Mouse (Mus musculus) cerebellum, adult 2 months (tissue): Measurements from ENCODE around the gene Dennd1c. TPM values are rescaled to one million over a fixed set of nuclear protein-coding genes. Genes with fewer than 3 reads are reported as not detected.

Source experiments
- DNase-seq, 2 experiments: peaks; one replicate each; pipeline ENCODE4 v3.0.0; 2021
- H3K27ac ChIP-seq: fragments of 200-500 bp; 2 replicates; pipeline ENCODE4 v1.5.1; 2012; ENCODE audit warnings: low read length, control low read depth, inconsistent platforms; ENCODE audit not compliant: insufficient read depth
- H3K27me3 ChIP-seq: fragments of 200-500 bp; 2 replicates; pipeline ENCODE4 v1.6.1; 2012; ENCODE audit warnings: inconsistent platforms, mild to moderate bottlenecking, low read length, moderate library complexity; ENCODE audit not compliant: control insufficient read depth, insufficient read depth
- H3K4me1 ChIP-seq: fragments of 200-500 bp; 2 replicates; pipeline ENCODE4 v1.6.1; 2011; ENCODE audit warnings: low read length; ENCODE audit not compliant: control insufficient read depth, insufficient read depth
- H3K4me3 ChIP-seq: fragments of 200-500 bp; replicated peaks from 2 replicates; pipeline ENCODE3; 2011; ENCODE audit warnings: mild to moderate bottlenecking, low read depth, low read length, control low read depth; ENCODE audit not compliant: insufficient read depth
- CTCF ChIP-seq: fragments of 200-500 bp; IDR thresholded peaks from 2 replicates; pipeline ENCODE4 v1.5.1; 2011; ENCODE audit warnings: low read depth, mild to moderate bottlenecking, control low read depth, low read length, moderate library complexity, borderline replicate concordance; ENCODE audit not compliant: insufficient read depth
- POLR2A ChIP-seq: fragments of 200-500 bp; IDR thresholded peaks from 2 replicates; pipeline ENCODE4 v1.6.1; 2011; ENCODE audit warnings: low read length, control low read depth, borderline replicate concordance; ENCODE audit not compliant: insufficient read depth
- WGBS: fragments of 180-500 bp; shearing (Covaris S2); methylation state at CpG from one replicate; pipeline ENCODE4 v1.1.7; 2018; 5-methylcytosine and 5-hydroxymethylcytosine counted together
- polyA plus RNA-seq: library from polyadenylated mRNA; depleted of rRNA; stranded (reverse); fragments of >200 nt; gene quantifications from 2 replicates; pipeline ENCODE4 v1.2.3, GENCODE M21; 2012

Dennd1c gene
- polyA plus RNA-seq, 1 experiment, result 1.1 TPM

DNA sequence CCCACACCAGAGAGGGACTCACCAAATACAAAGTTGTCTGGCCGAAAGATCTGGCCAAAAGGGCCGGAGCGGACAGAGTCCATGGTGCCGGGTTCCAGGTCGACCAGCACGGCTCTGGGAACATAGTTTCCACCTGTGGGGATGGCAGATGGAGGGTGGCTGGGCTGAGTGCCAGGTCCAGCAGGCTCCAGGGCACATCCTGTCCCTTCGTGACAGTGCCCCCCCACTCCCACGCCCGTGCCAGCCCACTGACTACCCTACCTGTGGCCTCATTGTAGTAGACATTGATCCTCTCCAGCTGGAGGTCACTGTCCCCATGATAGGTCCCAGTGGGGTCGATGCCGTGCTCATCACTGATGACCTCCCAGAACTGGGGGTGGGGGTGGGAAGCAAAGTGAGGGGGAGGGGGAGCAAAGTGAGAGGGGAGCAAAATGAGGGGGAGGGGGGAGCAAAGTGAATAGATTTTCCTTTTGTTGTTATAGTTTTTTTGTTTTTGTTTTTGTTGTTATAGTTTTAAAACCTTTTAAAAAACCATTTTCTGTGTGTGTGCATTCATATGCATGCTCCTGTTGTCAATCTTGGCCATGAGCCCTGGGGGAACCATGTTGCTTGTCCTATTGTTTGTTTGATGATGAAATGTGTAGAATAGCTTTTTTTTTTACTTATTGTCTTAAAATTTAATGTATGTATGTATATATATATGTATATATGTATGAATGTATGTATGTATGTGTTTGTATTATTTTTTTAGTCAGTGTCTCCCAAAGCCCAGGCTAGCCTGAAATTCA is 7.8 kb upstream of the Dennd1c start:
- no peak for TF ChIP-seq CTCF
- no peak for TF ChIP-seq POLR2A
- peak; percentile 99 for DNase-seq
- H3K27ac ChIP-seq, result peak overlapping the region; percentile 99

GRCm38 (mm10) chr17:57082481-57082880 is 4.2 kb upstream of the Dennd1c start:
- Histone ChIP-seq H3K27me3 (no peaks in the 10 kb centered on the region), H3K4me1 (peaks cover 36% of the 10 kb centered on the region), H3K4me3 (peak overlapping the region; percentile 6), H3K27ac (peak overlapping the region; percentile 14; the same call in 1 of the 2 replicates)
- WGBS, result 5% methylated on average over 5 of the region's 5 CpGs
- DNase-seq, result peak; percentile 76 to 89
- TF ChIP-seq POLR2A (peak; percentile 33; the same call in 1 of the 2 replicates), CTCF (no peak)

More for the DNA sequence above, 7.8 kb upstream of the Dennd1c start:
- H3K4me3 ChIP-seq, result peak overlapping the region; percentile 98
- H3K4me1 ChIP-seq, result peaks cover 23% of the 10 kb centered on the region
- WGBS, result 5% methylated on average over 11 of the region's 11 CpGs
- H3K27me3 ChIP-seq, result no peaks in the 10 kb centered on the region

GRCm38 (mm10) chr17:57081234-57081842 is 3.0 kb upstream of the Dennd1c start:
- Histone ChIP-seq H3K27ac (peak overlapping the region; percentile 31; the same call in 1 of the 2 replicates), H3K4me3 (no peak overlapping the region), H3K4me1 (peaks cover 36% of the 10 kb centered on the region), H3K27me3 (no peaks in the 10 kb centered on the region)
- WGBS, result 71% methylated on average over 31 of the region's 31 CpGs
- TF ChIP-seq CTCF (no peak), POLR2A (0 out of 2 replicates have a peak, but pooled peaks have one; percentile 13)
- DNase-seq, result peak in 1 of 2 experiments; percentile 52

DNA sequence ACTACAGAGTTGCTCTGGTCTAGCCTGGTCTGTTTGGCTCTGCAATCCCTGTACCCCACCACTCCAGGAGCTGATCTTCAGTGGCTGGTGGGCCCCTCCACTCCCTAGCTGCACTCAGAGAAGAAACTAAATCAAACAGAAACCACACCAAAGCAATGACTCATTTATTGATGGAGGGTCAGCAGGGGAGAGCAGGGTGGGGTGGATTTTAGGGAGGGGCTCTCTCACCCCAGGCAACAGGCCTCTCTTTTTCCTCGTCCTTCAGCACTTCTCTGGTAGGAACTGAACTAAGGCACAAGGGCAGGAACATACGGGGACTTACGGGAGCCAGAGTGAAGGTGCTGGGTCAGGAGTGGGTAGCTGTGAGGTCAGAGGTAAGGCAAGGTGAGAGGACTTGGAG is 1.6 kb upstream of the Dennd1c start:
- TF ChIP-seq CTCF, result no peak
- no peak for TF ChIP-seq POLR2A
- H3K27ac ChIP-seq, result no peak overlapping the region
- DNase-seq, result no peak
- no peak overlapping the region for H3K4me3 ChIP-seq
- H3K27me3 ChIP-seq, result no peaks in the 10 kb centered on the region
- H3K4me1 ChIP-seq, result peaks cover 34% of the 10 kb centered on the region
- WGBS, result 73% methylated on average over 3 of the region's 3 CpGs

GRCm38 (mm10) chr17:57076916-57077315 is 1.4 kb downstream of the Dennd1c start:
- Histone ChIP-seq H3K4me3 (no peak overlapping the region), H3K27me3 (no peaks in the 10 kb centered on the region), H3K27ac (no peak overlapping the region), H3K4me1 (peaks cover 23% of the 10 kb centered on the region)
- DNase-seq, result no peak
- TF ChIP-seq CTCF, result no peak
- no peak for TF ChIP-seq POLR2A
- 78% methylated on average over 3 of the region's 3 CpGs for WGBS

DNA sequence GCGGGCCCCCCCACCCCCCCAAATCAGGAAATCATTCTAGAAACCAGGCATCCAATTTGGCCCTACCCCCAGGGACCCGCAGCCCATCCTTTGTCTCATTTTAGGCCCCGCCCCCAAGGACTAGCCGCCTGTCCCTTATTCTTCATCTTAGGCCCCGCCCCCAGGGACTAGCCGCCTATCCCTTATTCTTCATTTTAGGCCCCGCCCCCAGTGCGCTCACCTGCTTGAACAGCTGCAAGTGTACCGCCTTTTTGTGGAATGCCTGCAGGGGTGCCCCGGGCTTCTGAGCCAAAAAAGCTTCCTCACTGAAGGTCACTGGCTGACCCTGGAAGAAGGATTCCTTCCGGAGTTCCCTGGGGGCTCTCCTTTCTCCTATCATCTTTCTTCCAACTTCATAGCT is 7.6 kb downstream of the Dennd1c start:
- 15% methylated on average over 11 of the region's 11 CpGs for WGBS
- DNase-seq, result no peak
- H3K4me3 ChIP-seq, result no peak overlapping the region
- no peaks in the 10 kb centered on the region for H3K27me3 ChIP-seq
- H3K27ac ChIP-seq, result no peak overlapping the region
- TF ChIP-seq CTCF, result no peak
- no peaks in the 10 kb centered on the region; the same call in 1 of the 2 replicates for H3K4me1 ChIP-seq

- Histone ChIP-seq H3K4me3 (no peak overlapping the region), H3K27me3 (no peaks in the 10 kb centered on the region), H3K27ac (no peak overlapping the region), H3K4me1 (no peaks in the 10 kb centered on the region; the same call in 1 of the 2 replicates)
- no peak for DNase-seq
- no peak for TF ChIP-seq POLR2A
- no peak for TF ChIP-seq CTCF
- WGBS, result 27% methylated on average over 9 of the region's 9 CpGs
Observed at GRCm38 (mm10) chr17:57070272-57070671, 8.0 kb downstream of the Dennd1c start.
